Mouse (Mus musculus) kidney, adult 2 months (tissue): Measurements from ENCODE around the gene Krt26.

ENCODE experiments used
- CTCF ChIP-seq: fragments of 200-500 bp; conservative IDR thresholded peaks from 2 replicates; pipeline ENCODE4 v1.5.1; 2011; ENCODE audit warnings: low read depth, mild to moderate bottlenecking, control low read depth, low read length, moderate library complexity, mixed read lengths; ENCODE audit not compliant: insufficient read depth, insufficient read length
- POLR2A ChIP-seq: fragments of 200-500 bp; IDR thresholded peaks from one replicate; pipeline ENCODE4 v1.6.1; 2011; ENCODE audit warnings: low read depth, low read length, control low read depth

DNA sequence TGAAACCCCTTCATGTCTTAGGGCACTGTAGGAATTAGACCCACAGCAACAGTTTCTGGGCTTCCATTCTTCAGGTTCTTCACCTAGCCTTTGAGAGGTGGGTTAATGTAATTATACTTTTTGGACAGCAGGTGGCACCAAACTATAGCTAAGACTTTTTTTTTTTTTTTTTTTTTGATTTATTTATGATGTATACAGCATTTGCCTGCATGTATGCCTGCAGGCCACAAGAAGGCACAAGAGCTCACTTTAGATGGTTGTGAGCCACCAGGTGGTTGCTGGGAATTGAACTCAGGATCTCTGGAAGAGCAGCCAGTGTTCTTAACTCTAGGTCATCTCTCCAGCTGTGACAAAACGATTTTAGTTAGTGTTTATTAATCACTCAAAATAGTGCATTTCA is 26.9 kb downstream of the Krt26 start:
- TF ChIP-seq POLR2A (no peak), CTCF (no peak; the same call in 1 of the 2 replicates)
